12 mouse cellular contexts compared by ENCODE assay signal in the genomic region with DNA sequence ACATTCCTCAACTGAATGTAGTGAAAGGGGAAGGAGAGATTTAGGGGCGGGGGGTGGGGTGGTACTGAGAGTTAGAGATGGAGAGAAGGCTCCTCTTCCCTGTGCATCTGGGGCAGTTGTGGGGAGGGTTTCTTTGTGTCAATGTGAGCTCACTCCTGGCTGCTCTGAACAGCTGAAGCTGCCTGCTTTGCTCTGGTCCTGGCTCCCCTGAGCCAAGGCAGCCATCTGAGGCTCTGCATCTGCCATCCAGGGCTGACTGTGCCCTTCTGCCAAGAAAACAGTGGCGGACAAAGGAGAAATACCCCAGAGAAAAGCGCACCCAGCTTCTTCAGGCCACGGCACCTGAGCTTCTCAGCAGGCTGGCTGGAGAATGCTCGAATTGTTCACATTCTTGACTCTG.
DNase-seq lines count a peak whose midpoint lies in the region; ATAC-seq and TF ChIP-seq lines count a peak whose summit lies in the region.
"Had no signal": no experiment of that assay in that cellular context is flagged by ENCODE, and none has a peak within 500 bp of the region (broad histone marks: within the 10 kb centered on the region; RNA-seq: fewer than 3 reads in every experiment).

No protein-coding gene starts in this region.

- peaks cover 27% of the 10 kb centered on the region for H3K27me3 ChIP-seq in heart, embryonic 10.5 days (ENCODE audit: insufficient read depth, poor library complexity, severe bottlenecking)
- H3K27me3 ChIP-seq in lung, postnatal 0 days (replicated peaks; ENCODE audit: insufficient read depth, low read length) = no peaks in the 10 kb centered on the region
- peaks cover 31% of the 10 kb centered on the region for H3K27me3 ChIP-seq in limb, embryonic 10.5 days (ENCODE audit: low read depth, poor library complexity, severe bottlenecking)
- no peaks in the 10 kb centered on the region for H3K27me3 ChIP-seq in stomach, embryonic 15.5 days (replicated peaks)

- no peaks in the 10 kb centered on the region for H3K36me3 ChIP-seq in heart, embryonic 10.5 days
- no peaks in the 10 kb centered on the region for H3K36me3 ChIP-seq in lung, postnatal 0 days (ENCODE audit: insufficient read depth, low read length)
- H3K36me3 ChIP-seq in limb, embryonic 10.5 days = no peaks in the 10 kb centered on the region
- no peaks in the 10 kb centered on the region for H3K36me3 ChIP-seq in stomach, embryonic 15.5 days

- DNase-seq in heart, embryonic 10.5 days (ENCODE audit: low spot score) = no peak
- DNase-seq in heart, postnatal 36 days = no peak
- DNase-seq in lung, postnatal 0 days (ENCODE audit: low spot score) = no peak
- DNase-seq in lung, postnatal 25 days (ENCODE audit: low spot score) = no peak
- no peak for DNase-seq in limb, embryonic 10.5 days (ENCODE audit: low spot score)
- no peak for DNase-seq in frontal cortex, adult 2 months (ENCODE audit: extremely low spot score in 1 of 2, low spot score in 1 of 2)
- DNase-seq in frontal cortex, postnatal 14 days (ENCODE audit: low spot score in 2 of 2) = no peak
- DNase-seq: adrenal gland, postnatal 14 days; cerebellum, adult 9-10 months had no signal

- peak overlapping the region; percentile 52; the same call in 1 of the 2 replicates for H3K4me3 ChIP-seq in heart, embryonic 10.5 days
- 0 out of 2 replicates have a peak overlapping the region, but pooled peaks have one; percentile 14 for H3K4me3 ChIP-seq in lung, postnatal 0 days (ENCODE audit: low read depth, low read length)
- H3K4me3 ChIP-seq in limb, embryonic 10.5 days = peak overlapping the region; percentile 43
- H3K4me3 ChIP-seq in stomach, embryonic 15.5 days (replicated peaks) = no peak overlapping the region

- no peak for TF ChIP-seq CTCF in lung, postnatal 0 days (IDR thresholded peaks at IDR 0.05)

- no peak for ATAC-seq in lung, postnatal 0 days
- ATAC-seq in stomach, embryonic 15.5 days (ENCODE audit: insufficient read depth, low FRiP score, low read depth) = no peak
- ATAC-seq: Patski had no signal

- no peak overlapping the region for H3K9ac ChIP-seq in lung, postnatal 0 days (replicated peaks; ENCODE audit: low read depth)
- H3K9ac ChIP-seq in stomach, embryonic 15.5 days = no peak overlapping the region

- peaks cover 4% of the 10 kb centered on the region; the same call in 1 of the 2 replicates for H3K4me1 ChIP-seq in heart, embryonic 10.5 days
- 0 out of 2 replicates have a peak, but pooled peaks cover 2% of the 10 kb centered on the region for H3K4me1 ChIP-seq in lung, postnatal 0 days (ENCODE audit: insufficient read depth, low read depth, low read length)
- H3K4me1 ChIP-seq in limb, embryonic 10.5 days = peaks cover 11% of the 10 kb centered on the region
- no peaks in the 10 kb centered on the region for H3K4me1 ChIP-seq in stomach, embryonic 15.5 days

- WGBS in heart, embryonic 10.5 days = 72% methylated on average over 5 of the region's 5 CpGs
- 53% methylated on average over 5 of the region's 5 CpGs for WGBS in lung, postnatal 0 days
- 79% methylated on average over 5 of the region's 5 CpGs for WGBS in limb, embryonic 10.5 days
- 63% methylated on average over 5 of the region's 5 CpGs for WGBS in stomach, embryonic 15.5 days

- intact Hi-C loops in heart, postnatal 36 days (cut with DNase I) = no loop called here

- no peak for TF ChIP-seq EP300 in lung, postnatal 0 days (IDR thresholded peaks at IDR 0.05)

- no peak overlapping the region; the same call in 1 of the 2 replicates for H3K27ac ChIP-seq in heart, embryonic 10.5 days
- no peak overlapping the region for H3K27ac ChIP-seq in lung, postnatal 0 days (ENCODE audit: low read length)
- peak overlapping the region; percentile 47; the same call in 1 of the 2 replicates for H3K27ac ChIP-seq in limb, embryonic 10.5 days
- no peak overlapping the region for H3K27ac ChIP-seq in stomach, embryonic 15.5 days
- H3K27ac ChIP-seq: layer of hippocampus, adult 2 months had no signal

- H3K4me2 ChIP-seq in lung, postnatal 0 days (replicated peaks; ENCODE audit: low read depth, low read length) = peak overlapping the region; percentile 48
- H3K4me2 ChIP-seq in stomach, embryonic 15.5 days = peak overlapping the region; percentile 45; the same call in 1 of the 2 replicates

- H3K9me3 ChIP-seq in heart, embryonic 10.5 days = no peaks in the 10 kb centered on the region
- H3K9me3 ChIP-seq in lung, postnatal 0 days (ENCODE audit: low read length) = no peaks in the 10 kb centered on the region
- no peaks in the 10 kb centered on the region for H3K9me3 ChIP-seq in limb, embryonic 10.5 days (replicated peaks)
- H3K9me3 ChIP-seq in stomach, embryonic 15.5 days = no peaks in the 10 kb centered on the region
